Mouse (Mus musculus) thymus, postnatal 36 days (tissue): ENCODE results near the gene Gpalpp1.

Source experiments
- DNase-seq, 2 experiments: peaks; one replicate each; pipeline ENCODE4 v3.0.0; 2022; ENCODE audit warnings: mixed read lengths in 2 of 2

Gene Gpalpp1

DNA sequence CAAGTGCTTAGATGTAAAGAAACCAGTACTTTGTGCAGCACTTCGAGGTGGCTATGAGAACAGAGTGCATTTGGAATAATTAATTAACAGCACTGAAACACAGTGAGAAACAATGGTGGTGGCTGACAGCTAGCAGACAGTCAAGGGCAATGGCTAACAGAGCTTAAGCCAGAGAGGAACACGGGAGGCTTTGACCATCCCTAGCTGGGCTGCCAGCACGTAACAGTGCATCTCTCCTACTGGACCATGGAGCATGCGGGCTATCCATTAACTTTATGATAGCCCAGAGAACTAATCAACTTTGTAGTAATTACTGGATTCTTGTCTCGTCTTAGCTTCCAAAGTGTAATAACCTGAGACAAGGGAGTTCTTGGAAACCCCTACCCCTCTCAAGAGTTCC lies 12.7 kb downstream of the Gpalpp1 start:
- DNase-seq = no peak

DNA sequence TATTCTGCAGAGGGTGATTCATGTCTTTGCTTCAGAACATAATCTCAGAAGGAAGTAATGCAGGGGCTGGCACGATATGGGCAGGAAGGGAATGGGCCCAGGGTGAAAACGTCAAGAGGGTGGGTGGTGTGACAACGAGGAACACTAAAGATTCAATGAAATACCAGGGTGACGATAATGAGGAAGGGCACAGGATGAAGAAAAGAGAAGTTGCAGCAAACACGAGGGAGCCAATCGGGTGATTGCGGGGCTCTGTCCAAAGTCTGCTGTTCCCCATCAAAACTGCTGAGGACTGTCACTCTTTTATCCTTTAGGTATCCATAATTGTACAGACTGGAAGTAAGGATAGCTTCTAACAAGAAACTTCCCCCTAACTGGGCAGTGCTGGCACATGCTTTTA lies 13.3 kb downstream of the Gpalpp1 start:
- no peak for DNase-seq

GRCm38 (mm10) chr14:76084188-76084587 lies 26.4 kb downstream of the Gpalpp1 start:
- no peak for DNase-seq

DNA sequence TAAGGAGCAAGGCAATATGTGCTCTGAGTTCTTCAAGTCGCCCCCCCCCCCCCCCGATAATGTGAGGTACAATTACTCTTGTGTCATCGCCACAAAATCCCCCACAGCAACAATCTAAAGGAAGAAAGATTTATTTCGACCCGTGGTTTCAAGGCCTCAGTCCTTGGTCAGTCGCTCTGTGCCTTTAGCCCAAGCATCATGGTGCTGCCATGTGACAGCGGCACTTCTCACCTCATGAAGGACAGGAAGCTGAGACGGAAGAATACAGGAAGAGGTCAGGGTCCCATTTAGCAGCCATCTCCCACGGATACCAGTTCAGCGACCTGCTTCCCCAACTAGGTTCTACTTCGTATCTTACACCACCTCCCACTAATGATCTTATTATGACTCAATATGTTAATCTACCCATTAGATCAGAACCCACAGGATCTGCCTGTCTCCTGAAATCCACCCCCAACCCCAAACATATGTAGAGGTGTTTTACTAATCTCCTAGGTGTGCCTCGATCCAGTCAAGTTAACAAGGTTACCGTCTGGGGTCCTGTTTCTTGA lies 28.4 kb downstream of the Gpalpp1 start:
- no peak for DNase-seq

GRCm38 (mm10) chr14:76081451-76081850 lies 29.1 kb downstream of the Gpalpp1 start:
- no peak for DNase-seq

- no peak for DNase-seq
Measured at GRCm38 (mm10) chr14:76077088-76077491, 33.5 kb downstream of the Gpalpp1 start.

DNA sequence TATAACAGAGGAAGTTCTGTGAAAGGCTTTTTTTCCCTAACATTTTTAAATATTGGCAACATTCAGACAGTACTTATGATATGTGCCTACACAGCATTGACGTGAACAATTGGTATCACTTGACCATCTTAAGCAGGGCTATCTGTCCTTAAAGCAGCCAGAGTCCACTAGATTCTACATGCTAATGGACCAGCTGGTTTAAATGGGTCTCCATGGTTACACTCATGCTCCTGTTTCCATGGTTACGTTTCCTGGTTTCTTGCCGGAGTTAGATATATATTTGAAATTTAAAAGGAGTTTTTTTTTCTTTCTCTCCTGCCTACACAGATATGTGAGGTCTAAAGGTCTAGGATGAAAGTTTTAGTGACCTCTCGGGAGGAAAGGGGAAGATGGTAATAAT lies 34.0 kb downstream of the Gpalpp1 start:
- DNase-seq = no peak

DNA sequence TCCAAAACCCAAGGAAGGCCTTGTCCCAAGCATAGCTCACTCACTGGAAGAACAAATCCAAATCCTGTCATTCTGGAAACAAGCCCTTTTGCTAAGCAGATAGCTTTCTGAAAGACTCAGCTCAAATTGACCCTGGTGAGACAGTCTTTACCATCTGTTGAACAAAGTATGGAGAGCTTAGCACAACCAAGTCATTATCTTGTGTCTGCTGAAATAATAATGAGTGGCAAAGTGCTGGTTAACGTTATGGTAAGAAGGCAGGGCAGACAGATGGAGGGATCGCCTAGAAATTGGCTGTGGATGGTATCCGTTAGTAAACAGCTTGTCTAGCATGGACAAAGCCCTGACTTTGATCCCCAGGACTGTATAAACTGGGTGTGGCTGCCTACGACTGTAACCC lies 34.8 kb downstream of the Gpalpp1 start:
- no peak for DNase-seq

DNA sequence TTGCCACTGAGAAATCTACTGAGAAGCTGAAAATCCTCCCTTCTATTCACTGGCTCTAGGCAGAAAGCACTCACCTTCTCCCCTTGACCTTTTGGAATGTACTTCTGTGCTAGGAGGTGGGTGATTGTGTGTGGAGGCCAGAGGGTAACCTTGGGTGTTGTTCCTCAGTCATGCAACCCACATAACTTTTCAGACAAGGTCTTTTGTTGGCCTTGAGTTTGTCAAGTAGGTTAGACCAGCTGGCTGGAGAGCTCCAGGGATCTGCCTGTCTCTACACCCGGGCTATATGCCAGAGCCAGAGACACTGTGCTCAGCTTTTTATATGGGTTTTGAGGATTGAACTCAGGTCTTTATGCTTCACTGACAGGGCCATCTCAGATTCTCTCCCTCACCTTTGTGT lies 36.4 kb downstream of the Gpalpp1 start:
- no peak for DNase-seq

DNA sequence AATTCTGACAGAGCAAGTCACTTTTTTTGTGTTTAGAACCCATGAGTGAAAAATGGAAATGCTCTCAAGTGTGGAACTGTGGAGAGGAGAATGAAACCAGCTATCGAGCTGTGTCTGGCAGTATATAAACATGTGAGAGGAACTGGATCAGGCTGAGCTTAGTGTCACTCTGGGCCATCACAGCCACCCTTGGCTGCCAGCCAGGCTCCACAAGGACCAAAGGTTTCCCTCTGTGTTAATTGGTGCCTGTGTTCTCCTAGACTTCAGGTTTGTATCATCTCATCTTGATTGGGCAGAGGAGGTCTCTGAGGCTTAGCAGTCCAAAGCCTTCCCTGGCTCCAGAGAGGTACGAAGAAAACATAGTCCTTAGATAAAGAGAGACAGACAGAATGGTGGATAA lies 37.9 kb downstream of the Gpalpp1 start:
- DNase-seq = no peak

DNA sequence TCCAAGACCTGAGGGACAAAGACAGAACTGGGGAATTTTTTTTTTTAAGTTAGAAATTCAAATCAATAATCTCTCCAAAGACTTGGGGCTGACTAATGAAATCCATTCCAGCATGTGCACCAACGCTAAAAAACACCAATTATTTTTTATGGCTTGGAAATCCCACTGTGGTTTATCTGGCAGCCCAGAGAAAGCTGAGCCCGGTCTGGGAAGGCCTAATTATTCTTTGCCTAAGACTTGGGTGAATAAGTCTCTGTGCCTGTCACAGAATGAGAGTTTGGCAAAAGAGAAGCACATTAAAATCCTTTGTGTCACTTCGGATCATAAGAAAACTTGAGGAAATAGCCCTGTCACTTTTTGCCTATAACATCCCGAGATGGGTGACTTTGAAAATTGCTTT lies 41.3 kb downstream of the Gpalpp1 start:
- DNase-seq = no peak

DNA sequence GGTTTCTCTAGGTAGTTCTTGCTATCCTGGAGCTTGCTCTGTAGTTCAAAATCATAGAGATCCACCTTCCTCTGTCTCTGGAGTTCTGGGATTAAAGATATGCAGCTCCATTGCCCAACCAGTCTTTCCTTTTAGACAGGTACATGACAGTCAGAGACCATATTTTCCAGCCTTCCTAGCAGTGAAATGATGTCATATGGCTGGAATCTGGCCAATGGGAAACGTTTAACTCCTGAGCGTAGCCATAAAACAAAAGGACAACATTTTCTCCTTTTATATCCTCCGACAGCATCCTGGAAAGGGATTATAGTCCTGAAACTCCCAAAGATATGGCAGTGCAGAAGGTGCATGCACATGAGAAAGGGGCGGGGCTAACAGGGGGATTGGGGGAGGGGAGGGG lies 42.3 kb downstream of the Gpalpp1 start:
- DNase-seq = no peak

DNA sequence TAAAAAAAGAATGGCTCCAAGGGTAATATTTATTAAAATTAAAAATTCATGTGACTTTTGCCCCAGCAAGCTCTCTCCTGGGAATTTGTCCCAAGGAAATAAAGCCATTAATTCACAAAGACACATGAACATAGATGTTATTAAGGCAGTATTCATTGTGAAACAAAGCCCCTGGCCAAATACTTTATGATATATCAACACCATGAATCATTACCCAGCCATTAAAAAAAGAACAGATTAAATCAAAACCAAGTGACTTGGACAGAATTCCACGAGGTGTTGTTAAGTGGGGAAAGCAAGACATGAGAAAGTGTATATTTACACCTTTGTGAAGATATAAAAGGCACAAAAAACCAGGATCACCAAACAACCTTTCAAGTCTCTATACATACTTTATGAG lies 43.3 kb downstream of the Gpalpp1 start:
- no peak for DNase-seq

DNA sequence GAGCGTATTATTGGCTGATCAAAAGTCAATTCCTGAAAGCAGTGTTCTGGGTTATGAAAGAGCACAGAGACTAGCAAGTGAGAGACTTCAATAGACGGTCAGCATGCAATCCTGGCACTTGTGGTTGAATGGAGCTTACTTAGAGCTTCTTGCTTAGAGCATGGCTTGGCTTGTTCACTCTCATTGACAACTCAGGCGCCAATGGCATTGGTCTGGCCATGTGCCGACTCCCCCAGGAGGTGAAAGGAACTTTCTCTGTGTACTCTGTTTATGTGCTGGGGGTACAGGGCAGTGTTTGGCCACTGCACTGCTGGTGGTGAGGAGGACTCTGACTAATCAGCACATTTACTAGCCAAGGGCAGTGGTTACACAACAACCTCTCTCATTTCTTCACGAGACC lies 51.1 kb downstream of the Gpalpp1 start:
- no peak for DNase-seq

DNA sequence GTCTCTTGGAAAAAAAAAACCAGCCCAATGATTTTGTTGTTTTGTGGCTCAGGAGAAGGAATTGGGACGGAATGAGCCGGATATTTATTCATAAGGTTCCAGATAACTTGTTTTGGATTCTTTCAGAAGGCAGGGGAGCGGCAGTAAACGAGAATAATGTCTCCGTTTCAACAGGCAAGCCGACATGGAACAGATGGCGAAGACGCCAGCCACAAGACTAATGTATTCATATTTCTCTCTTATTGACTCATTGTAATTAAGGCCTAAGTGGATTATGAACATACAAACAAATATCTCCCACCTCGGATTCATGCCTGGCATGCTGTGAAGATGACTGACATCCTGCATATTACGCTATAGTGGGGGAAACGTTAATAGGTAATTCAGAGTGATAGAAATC lies 56.8 kb downstream of the Gpalpp1 start:
- DNase-seq = no peak

GRCm38 (mm10) chr14:76051966-76052365 lies 58.6 kb downstream of the Gpalpp1 start:
- DNase-seq = no peak

- DNase-seq = no peak
Measured at GRCm38 (mm10) chr14:76045767-76046166, 64.8 kb downstream of the Gpalpp1 start.

DNA sequence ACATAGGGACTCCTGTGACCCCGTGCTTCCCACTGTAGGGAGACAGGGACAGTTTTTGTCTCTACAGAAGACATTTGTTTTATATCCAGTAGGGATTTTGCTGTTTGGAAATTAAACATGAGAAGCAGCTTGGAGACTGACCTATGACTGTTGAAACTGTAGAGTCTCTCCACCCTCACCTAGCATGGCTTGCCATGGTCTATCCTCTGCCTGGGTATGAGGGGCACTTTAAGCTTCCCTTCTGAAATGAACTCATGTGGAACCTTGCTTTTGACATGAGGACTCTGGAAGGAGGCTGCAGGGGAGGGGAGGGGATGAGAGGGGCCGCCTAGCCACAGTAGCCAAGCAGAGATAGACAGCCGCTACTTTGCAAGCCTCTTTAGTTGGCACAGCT lies 66.4 kb downstream of the Gpalpp1 start:
- DNase-seq = no peak

- no peak for DNase-seq
Measured at GRCm38 (mm10) chr14:76043251-76044163, 67.1 kb downstream of the Gpalpp1 start.
